Mouse (Mus musculus) G1E (cell line): ENCODE data around the gene Nhlrc1.

Experiments
- CTCF ChIP-seq: IDR thresholded peaks from 2 replicates; pipeline ENCODE4 v1.5.1; 2012; ENCODE audit warnings: low read depth, low read length, inconsistent platforms, mixed read lengths
- GATA1 ChIP-seq: IDR thresholded peaks from 2 replicates; pipeline ENCODE4 v1.6.1; 2012; ENCODE audit warnings: borderline replicate concordance, low read length, inconsistent platforms, mixed read lengths
- GATA2 ChIP-seq: IDR thresholded peaks from 2 replicates; pipeline ENCODE4 v1.6.1; 2012; ENCODE audit warnings: low read depth, low read length, inconsistent platforms, borderline replicate concordance
- POLR2AphosphoS5 ChIP-seq: IDR thresholded peaks from 2 replicates; pipeline ENCODE4 v1.6.1; 2012; ENCODE audit warnings: low read depth, low read length, inconsistent platforms; ENCODE audit not compliant: insufficient replicate concordance
- TAL1 ChIP-seq: conservative IDR thresholded peaks from 2 replicates; pipeline ENCODE4 v1.6.1; 2012; ENCODE audit warnings: low read depth, low read length, inconsistent platforms, mixed read lengths

DNA sequence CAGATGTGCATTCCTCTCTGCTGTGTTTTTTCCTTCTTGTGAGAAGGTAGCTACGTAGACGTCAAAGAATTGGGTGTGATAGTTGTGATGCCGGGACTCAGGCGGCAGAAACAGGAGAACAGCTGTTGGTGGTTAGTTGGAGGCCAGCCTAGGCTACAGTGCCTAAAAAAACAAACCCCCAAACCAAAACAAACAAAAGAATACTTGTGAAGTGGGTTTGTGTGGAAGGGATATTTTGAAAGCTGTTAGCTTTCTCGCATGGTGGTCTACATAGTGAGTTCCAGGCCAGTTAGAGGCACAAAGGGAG, 498 bp upstream of the Nhlrc1 start:
- TF ChIP-seq CTCF (no peak), GATA1 (no peak), POLR2AphosphoS5 (no peak), TAL1 (no peak), GATA2 (no peak)
